Mouse (Mus musculus) layer of hippocampus, adult 9-11 months (tissue): ENCODE measurements around the gene Gm128.
"Not testable (repeated sequence)": the region's sequence is repeated elsewhere in the genome, so short reads cannot be mapped to it uniquely, and the experiment has no call there.

Experiments used
- DNase-seq: peaks from one replicate; pipeline ENCODE4 v3.0.0; 2022

The Gm128 gene

GRCm38 (mm10) chr3:95229781-95230494 lies 11.5 kb downstream of the Gm128 start:
- peak; percentile 76 for DNase-seq

- peak; percentile 60 for DNase-seq
Observed at GRCm38 (mm10) chr3:95228894-95229780, 12.3 kb downstream of the Gm128 start.

GRCm38 (mm10) chr3:95228148-95228893 lies 13.1 kb downstream of the Gm128 start, which contains the start of gene Cdc42se1:
TSS of gene Cdc42se1 (plus strand) at chr3:95228732.
- DNase-seq: peak; percentile 92

DNA sequence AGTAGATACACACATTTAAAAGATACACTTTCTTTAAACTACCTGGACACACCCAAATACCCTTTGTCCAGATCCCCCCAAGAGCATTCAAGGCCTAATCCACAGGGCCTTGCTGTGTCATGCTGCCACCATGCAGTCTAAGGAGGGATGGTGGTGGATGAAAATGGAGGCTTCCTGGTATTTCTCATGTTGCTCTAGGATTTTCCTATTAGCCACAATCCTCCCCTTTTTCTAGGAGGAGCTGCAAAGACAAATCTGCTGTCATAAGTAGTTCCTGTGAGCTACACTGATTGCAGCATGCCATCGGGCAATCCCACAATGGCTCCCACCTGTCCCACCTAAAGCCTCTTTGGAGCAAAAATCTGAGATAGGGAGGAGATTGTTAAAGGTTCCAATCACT lies 14.2 kb downstream of the Gm128 start:
- DNase-seq: no peak

GRCm38 (mm10) chr3:95224295-95224694 lies 17.1 kb downstream of the Gm128 start:
- DNase-seq: no peak

GRCm38 (mm10) chr3:95223041-95223440 lies 18.4 kb downstream of the Gm128 start:
- no peak for DNase-seq

- no peak for DNase-seq
Observed at GRCm38 (mm10) chr3:95218466-95219137, 22.8 kb downstream of the Gm128 start.

GRCm38 (mm10) chr3:95217255-95218134 lies 23.9 kb downstream of the Gm128 start, which contains the start of gene Gabpb2:
TSS of gene Gabpb2 (minus strand) at chr3:95217916.
- peak; percentile 90 for DNase-seq

GRCm38 (mm10) chr3:95216655-95217254 lies 24.6 kb downstream of the Gm128 start:
- no peak for DNase-seq

GRCm38 (mm10) chr3:95213609-95213975 lies 27.8 kb downstream of the Gm128 start:
- no peak for DNase-seq

DNA sequence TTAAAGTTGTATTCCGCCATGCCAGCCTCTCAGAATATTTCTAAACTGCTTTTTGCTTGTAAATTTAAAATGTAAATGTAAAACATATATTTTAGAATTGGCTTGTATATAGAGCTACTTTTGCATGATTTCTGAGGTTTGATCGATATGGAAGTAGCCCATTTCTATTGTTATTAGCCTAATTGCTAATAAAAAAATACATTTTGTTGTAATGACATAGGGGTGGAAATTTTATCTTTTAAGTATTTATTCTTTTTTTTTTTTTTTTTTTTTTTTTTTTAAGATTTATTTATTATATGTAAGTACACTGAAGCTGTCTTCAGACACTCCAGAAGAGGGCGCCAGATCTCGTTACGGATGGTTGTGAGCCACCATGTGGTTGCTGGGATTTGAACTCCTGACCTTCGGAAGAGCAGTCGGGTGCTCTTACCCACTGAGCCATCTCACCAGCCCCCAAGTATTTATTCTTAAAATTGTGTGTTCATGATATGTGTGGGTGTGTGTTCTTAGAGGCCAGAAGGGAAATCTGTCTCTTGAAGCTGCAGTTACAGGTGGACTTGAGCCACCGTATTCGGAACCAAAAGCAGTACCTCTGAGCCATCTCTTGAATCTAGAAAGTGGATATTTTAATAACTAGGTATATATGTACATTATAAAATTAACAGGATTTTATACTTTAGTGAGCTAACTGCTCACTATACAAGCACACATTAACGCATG lies 28.3 kb downstream of the Gm128 start:
- not testable (repeated sequence) for DNase-seq

GRCm38 (mm10) chr3:95210585-95210984 lies 30.8 kb downstream of the Gm128 start:
- no peak for DNase-seq

DNA sequence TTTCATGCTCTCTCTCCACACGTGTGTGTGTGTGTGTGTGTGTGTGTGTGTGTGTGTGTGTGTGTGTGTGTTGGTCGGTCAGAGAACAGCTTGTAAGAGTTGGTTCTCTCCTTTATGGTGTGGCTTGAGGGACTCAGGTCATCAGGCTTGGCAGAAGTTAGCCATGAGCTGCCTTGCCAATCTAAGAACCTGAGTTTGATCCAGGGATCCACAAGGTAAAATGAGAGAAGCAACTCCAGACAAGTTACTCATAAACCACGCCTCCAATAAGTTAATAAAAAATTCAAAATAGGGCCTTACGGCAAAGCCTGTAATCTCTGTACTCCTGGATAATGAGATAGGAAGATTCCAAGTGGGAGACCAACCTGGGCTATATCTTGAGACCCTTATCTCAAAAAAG lies 33.1 kb downstream of the Gm128 start:
- no peak for DNase-seq

DNA sequence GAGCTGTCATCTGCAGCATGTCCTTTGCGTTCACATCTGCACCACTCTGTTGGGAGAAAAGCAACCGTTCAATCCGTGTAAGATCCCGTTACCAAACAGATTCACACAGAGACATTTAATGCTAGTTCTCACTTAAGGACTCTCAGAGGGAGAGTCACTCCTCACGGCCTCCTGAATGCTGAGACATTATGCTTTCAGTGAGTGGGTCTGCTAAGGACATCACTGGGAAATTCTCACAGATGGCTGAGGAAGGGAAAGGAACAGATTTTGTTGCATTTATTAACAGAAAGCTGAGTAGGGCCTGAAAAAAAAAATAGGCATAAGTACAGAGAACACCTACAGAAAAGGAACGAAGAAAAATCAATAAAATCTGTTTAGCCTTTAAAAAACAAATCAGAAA lies 37.5 kb downstream of the Gm128 start:
- DNase-seq: peak; percentile 48

DNA sequence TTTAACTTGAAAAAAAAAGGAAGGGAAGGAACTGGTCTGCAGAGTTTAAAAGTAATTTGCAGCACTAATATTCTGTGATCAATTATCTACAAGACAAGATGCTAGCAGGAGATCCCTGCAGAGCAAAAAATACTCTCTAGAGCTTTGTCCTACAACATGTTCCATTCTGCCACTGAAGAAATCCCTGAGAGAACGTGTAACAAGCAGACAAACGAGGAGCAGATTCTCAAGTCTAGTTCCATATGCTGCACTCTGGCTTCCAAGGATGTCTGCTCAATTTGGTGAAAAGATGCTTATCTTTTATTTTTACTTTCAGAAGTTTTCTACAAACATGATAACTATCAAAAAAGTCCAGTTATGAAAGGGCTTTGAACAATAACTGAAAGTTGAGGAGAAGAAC lies 40.8 kb downstream of the Gm128 start:
- peak; percentile 31 for DNase-seq

GRCm38 (mm10) chr3:95200132-95200531 lies 41.3 kb downstream of the Gm128 start:
- no peak for DNase-seq

DNA sequence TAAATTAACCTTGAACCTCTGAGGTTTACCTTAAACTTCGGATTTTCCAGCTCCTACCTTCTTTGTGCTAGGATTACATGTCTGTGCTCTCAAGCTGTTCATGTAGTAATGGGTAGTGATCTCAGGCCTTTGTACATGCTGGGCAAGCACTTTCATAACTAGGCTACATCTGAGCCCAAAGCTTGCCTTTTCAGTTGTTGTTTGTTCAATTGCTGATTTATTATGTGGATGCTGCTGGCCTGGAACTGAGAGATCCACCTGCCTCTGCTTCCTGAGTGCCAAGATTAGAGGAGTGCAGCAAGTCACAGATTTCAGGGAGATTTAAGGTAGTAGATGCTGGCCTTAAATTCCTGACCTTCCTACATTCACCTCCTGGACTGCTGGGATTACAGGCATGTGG lies 42.3 kb downstream of the Gm128 start:
- no peak for DNase-seq

DNA sequence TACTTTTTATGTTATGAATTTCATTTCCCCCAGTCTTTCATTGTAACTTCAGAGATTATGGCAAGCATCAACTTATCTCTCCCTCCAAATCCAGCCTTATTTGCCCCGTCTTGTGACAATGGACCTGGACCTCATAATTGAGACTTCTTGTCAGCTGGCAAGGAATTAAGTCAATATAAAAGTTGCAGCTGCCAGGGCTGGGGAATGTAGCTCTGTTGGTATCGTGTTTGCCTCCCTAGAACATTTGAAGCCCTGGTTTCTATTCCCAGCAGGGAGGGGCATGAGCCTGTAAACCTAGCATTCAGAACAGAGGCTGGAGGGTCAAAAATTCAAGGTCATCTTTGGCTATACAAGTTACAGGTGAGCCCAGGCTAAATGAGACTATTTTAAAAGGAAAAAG lies 45.6 kb downstream of the Gm128 start:
- DNase-seq: no peak

DNA sequence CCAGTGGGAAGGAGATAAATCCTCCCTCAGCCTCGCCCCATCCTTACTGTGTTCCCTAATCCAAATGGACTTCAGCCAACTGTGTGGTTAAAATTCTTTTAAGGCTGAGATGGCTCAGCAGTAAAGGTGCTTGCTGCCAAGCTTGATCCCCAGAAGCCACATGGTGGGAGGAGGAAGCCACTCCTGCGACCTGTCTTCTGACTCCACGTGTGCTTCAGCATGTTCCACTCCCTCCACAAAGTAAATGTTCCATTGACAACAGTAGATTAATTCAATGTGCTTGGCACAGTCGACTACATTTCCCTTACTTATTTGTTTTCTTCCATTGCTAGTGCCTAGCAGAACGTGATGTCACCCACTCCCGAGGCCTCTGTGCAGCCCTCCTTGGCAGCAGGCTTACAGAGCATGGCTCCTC lies 46.7 kb downstream of the Gm128 start:
- no peak for DNase-seq
